Mouse (Mus musculus): ENCODE measurements around the gene Mob3b.

The Mob3b gene

GRCm38 (mm10) chr4:35150706-35151105 is 6.6 kb downstream of the Mob3b start:
- in situ Hi-C loops (cut with MseI, MboI): loop anchor here in 1 of 2 experiments (10.0 kb wide), 1 partner anchor 196 kb away; no protein-coding TSS in a partner anchor

- in situ Hi-C loops (cut with MseI, MboI): no loop called here
Observed at GRCm38 (mm10) chr4:35148326-35148725, 9.0 kb downstream of the Mob3b start.

GRCm38 (mm10) chr4:35146597-35146996 is 10.7 kb downstream of the Mob3b start:
- in situ Hi-C loops (cut with MseI, MboI): no loop called here

- in situ Hi-C loops (cut with MseI, MboI): no loop called here
Observed at GRCm38 (mm10) chr4:35145726-35146125, 11.6 kb downstream of the Mob3b start.

- in situ Hi-C loops (cut with MseI, MboI): no loop called here
Observed at GRCm38 (mm10) chr4:35143472-35144102, 13.7 kb downstream of the Mob3b start.

GRCm38 (mm10) chr4:35140317-35140716 is 17.0 kb downstream of the Mob3b start:
- in situ Hi-C loops (cut with MseI, MboI): no loop called here

- in situ Hi-C loops (cut with MseI, MboI): no loop called here
Observed at GRCm38 (mm10) chr4:35138077-35138476, 19.2 kb downstream of the Mob3b start.

- in situ Hi-C loops (cut with MseI, MboI): no loop called here
Observed at GRCm38 (mm10) chr4:35136996-35137395, 20.3 kb downstream of the Mob3b start.

GRCm38 (mm10) chr4:35135806-35136205 is 21.5 kb downstream of the Mob3b start:
- in situ Hi-C loops (cut with MseI, MboI): no loop called here

- in situ Hi-C loops (cut with MseI, MboI): no loop called here
Observed at GRCm38 (mm10) chr4:35134846-35135611, 22.3 kb downstream of the Mob3b start.

- in situ Hi-C loops (cut with MseI, MboI): no loop called here
Observed at GRCm38 (mm10) chr4:35133411-35133810, 23.9 kb downstream of the Mob3b start.

GRCm38 (mm10) chr4:35131592-35131991 is 25.7 kb downstream of the Mob3b start:
- in situ Hi-C loops (cut with MseI, MboI): no loop called here

GRCm38 (mm10) chr4:35130411-35130948 is 26.8 kb downstream of the Mob3b start:
- in situ Hi-C loops (cut with MseI, MboI): no loop called here

- in situ Hi-C loops (cut with MseI, MboI): no loop called here
Observed at GRCm38 (mm10) chr4:35127759-35128158, 29.5 kb downstream of the Mob3b start.

GRCm38 (mm10) chr4:35126776-35127175 is 30.5 kb downstream of the Mob3b start:
- in situ Hi-C loops (cut with MseI, MboI): no loop called here

GRCm38 (mm10) chr4:35125299-35125777 is 31.9 kb downstream of the Mob3b start:
- in situ Hi-C loops (cut with MseI, MboI): no loop called here

GRCm38 (mm10) chr4:35124027-35124426 is 33.3 kb downstream of the Mob3b start:
- in situ Hi-C loops (cut with MseI, MboI): no loop called here

- in situ Hi-C loops (cut with MseI, MboI): no loop called here
Observed at GRCm38 (mm10) chr4:35123087-35123486, 34.2 kb downstream of the Mob3b start.

GRCm38 (mm10) chr4:35121060-35121459 is 36.2 kb downstream of the Mob3b start:
- in situ Hi-C loops (cut with MseI, MboI): no loop called here

GRCm38 (mm10) chr4:35120575-35120974 is 36.7 kb downstream of the Mob3b start:
- in situ Hi-C loops (cut with MseI, MboI): no loop called here

GRCm38 (mm10) chr4:35120159-35120558 is 37.1 kb downstream of the Mob3b start:
- in situ Hi-C loops (cut with MseI, MboI): no loop called here

GRCm38 (mm10) chr4:35118851-35119250 is 38.4 kb downstream of the Mob3b start:
- in situ Hi-C loops (cut with MseI, MboI): no loop called here

- in situ Hi-C loops (cut with MseI, MboI): no loop called here
Observed at GRCm38 (mm10) chr4:35117144-35117543, 40.1 kb downstream of the Mob3b start.

All from mouse trophoblast stem cell (cell line).